In the genomic region with DNA sequence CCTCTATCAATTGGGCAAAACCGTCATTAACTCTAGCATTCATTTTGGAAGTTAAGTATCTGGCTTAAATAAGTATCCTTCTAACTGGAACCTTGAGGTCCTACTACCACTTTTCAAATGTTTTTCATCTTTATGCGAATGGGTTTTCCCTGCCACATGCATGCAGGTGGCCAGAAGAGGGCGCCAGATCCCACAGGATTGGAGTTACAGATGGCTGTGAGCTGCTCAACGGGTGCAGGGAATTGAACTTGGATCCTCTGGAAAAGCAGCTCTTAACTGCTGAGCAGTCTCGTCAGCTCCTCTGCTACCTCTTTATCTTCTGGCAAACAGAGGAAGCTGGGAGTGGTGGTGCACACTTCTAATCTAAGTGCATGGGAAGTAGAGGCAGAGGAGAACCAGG, we compare ENCODE assay signal across 9 mouse cellular contexts. TPM values are rescaled to one million over a fixed set of nuclear protein-coding genes. Genes with fewer than 3 reads are reported as not detected.
DNase-seq lines count a peak whose midpoint lies in the region; ATAC-seq and TF ChIP-seq lines count a peak whose summit lies in the region.
"Had no signal": no experiment of that assay in that cellular context is flagged by ENCODE, and none has a peak within 500 bp of the region (broad histone marks: within the 10 kb centered on the region; RNA-seq: fewer than 3 reads in every experiment).

No protein-coding gene starts in this region.

- H3K27ac ChIP-seq in cerebellum, adult 2 months (ENCODE audit: insufficient read depth, low read length): no peak overlapping the region
- no peak overlapping the region for H3K27ac ChIP-seq in hindbrain, embryonic 11.5 days (ENCODE audit: low read depth, low read length)
- H3K27ac ChIP-seq: liver, embryonic 15.5 days had no signal

- ATAC-seq in cerebellum, adult (ENCODE audit: insufficient number of reproducible peaks, low FRiP score, low TSS enrichment): no peak
- 0 out of 2 replicates have a peak, but pooled peaks have one; percentile 44 for ATAC-seq in granulocyte monocyte progenitor cell, adult 5-6 weeks (replicated peaks; ENCODE audit: poor library complexity, severe bottlenecking)
- no peak for ATAC-seq in hindbrain, embryonic 11.5 days (ENCODE audit: low FRiP score)

- no peak for TF ChIP-seq POLR2A in cerebellum, adult 2 months (IDR thresholded peaks at IDR 0.05; ENCODE audit: borderline replicate concordance, insufficient read depth, low read length)
- no peak for TF ChIP-seq POLR2A in lung, adult 2 months (IDR thresholded peaks at IDR 0.05; ENCODE audit: borderline replicate concordance, extremely low read depth, low read depth, low read length)

- H3K4me2 ChIP-seq in hindbrain, embryonic 11.5 days (replicated peaks; ENCODE audit: low read depth, low read length): no peak overlapping the region
- H3K4me2 ChIP-seq: liver, embryonic 15.5 days had no signal

- no peak overlapping the region for H3K9ac ChIP-seq in hindbrain, embryonic 11.5 days (ENCODE audit: low read depth, low read length)
- H3K9ac ChIP-seq: liver, embryonic 15.5 days had no signal

- H3K36me3 ChIP-seq in hindbrain, embryonic 11.5 days (ENCODE audit: control insufficient read depth, insufficient read depth, low read length): no peaks in the 10 kb centered on the region
- H3K36me3 ChIP-seq: liver, embryonic 15.5 days had no signal

- H3K9me3 ChIP-seq in hindbrain, embryonic 11.5 days (ENCODE audit: control insufficient read depth, low read length): no peaks in the 10 kb centered on the region
- H3K9me3 ChIP-seq: liver, embryonic 15.5 days had no signal

- TF ChIP-seq CTCF in cerebellum, adult 2 months (IDR thresholded peaks at IDR 0.05; ENCODE audit: borderline replicate concordance, insufficient read depth, low read depth, low read length): peak; percentile 55
- TF ChIP-seq CTCF in lung, adult 2 months (IDR thresholded peaks at IDR 0.05; ENCODE audit: insufficient read depth, low read length): peak; percentile 65

- peak in 1 of 2 experiments; percentile 41 for DNase-seq in cerebellum, adult 2 months
- no peak for DNase-seq in lung, adult 2 months
- no peak for DNase-seq in lung, postnatal 25 days (ENCODE audit: low spot score)
- peak; percentile 75 for DNase-seq in testis, postnatal 10 days (ENCODE audit: low spot score)
- no peak for DNase-seq in urinary bladder, postnatal 36 days (ENCODE audit: low spot score in 2 of 2)
- no peak for DNase-seq in hindbrain, embryonic 11.5 days (ENCODE audit: low spot score)

- WGBS in cerebellum, adult 2 months: 56% methylated on average over 5 of the region's 5 CpGs
- WGBS in lung, adult 2 months: 61% methylated on average over 5 of the region's 5 CpGs
- 44% methylated on average over 5 of the region's 5 CpGs for WGBS in hindbrain, embryonic 11.5 days

- H3K4me1 ChIP-seq in cerebellum, adult 2 months (ENCODE audit: control insufficient read depth, insufficient read depth, low read length): no peaks in the 10 kb centered on the region
- H3K4me1 ChIP-seq in lung, adult 2 months (ENCODE audit: control insufficient read depth, insufficient read depth, low read length): no peaks in the 10 kb centered on the region
- H3K4me1 ChIP-seq in hindbrain, embryonic 11.5 days (replicated peaks; ENCODE audit: control insufficient read depth, insufficient read depth, low read length): no peaks in the 10 kb centered on the region

- H3K27me3 ChIP-seq in cerebellum, adult 2 months (ENCODE audit: control insufficient read depth, insufficient read depth, low read length): no peaks in the 10 kb centered on the region
- H3K27me3 ChIP-seq in hindbrain, embryonic 11.5 days (ENCODE audit: control insufficient read depth, insufficient read depth, low read length): no peaks in the 10 kb centered on the region
- H3K27me3 ChIP-seq: liver, embryonic 15.5 days had no signal

- H3K4me3 ChIP-seq in cerebellum, adult 2 months (replicated peaks; ENCODE audit: insufficient read depth, low read depth, low read length): no peak overlapping the region
- no peak overlapping the region for H3K4me3 ChIP-seq in lung, adult 2 months (replicated peaks; ENCODE audit: extremely low read depth, low read depth, low read length)
- no peak overlapping the region for H3K4me3 ChIP-seq in hindbrain, embryonic 11.5 days (ENCODE audit: low read depth, low read length)
- H3K4me3 ChIP-seq: liver, embryonic 15.5 days had no signal

RNA-seq across cellular contexts. Expression of gene Rnf26, which starts 5.7 kb away (rescaled TPM):
- 31.2 and 34.0 TPM in 2 replicates for polyA plus RNA-seq in cerebellum, adult 2 months (2012; rRNA removed)
- polyA plus RNA-seq in lung, adult 2 months (2012; rRNA removed): 24.6 and 25.0 TPM in 2 replicates
- 44.9 and 55.6 TPM in 2 replicates for total RNA-seq in granulocyte monocyte progenitor cell, adult 5-6 weeks (2014; fragmentation: Nextera tagmentation)
- total RNA-seq in granulocyte monocyte progenitor cell, adult 5-6 weeks (2017): 17.8 and 19.3 TPM in 2 replicates
- polyA plus RNA-seq in hindbrain, embryonic 11.5 days (2014; fragmentation: Nextera tagmentation; extraction: Ambion mirVana): 43.7 and 51.8 TPM in 2 replicates

RNA-seq across cellular contexts. Expression of gene Gm49380, which starts 5.7 kb away (rescaled TPM):
- 0.41 and 0.75 TPM in 2 replicates for polyA plus RNA-seq in cerebellum, adult 2 months (2012; rRNA removed)
- polyA plus RNA-seq in lung, adult 2 months (2012; rRNA removed): 0.27 TPM in 1 of 2 replicates, not detected in the other
- total RNA-seq in granulocyte monocyte progenitor cell, adult 5-6 weeks (2014; fragmentation: Nextera tagmentation): not detected in 2 replicates
- not detected in 2 replicates for total RNA-seq in granulocyte monocyte progenitor cell, adult 5-6 weeks (2017)
- polyA plus RNA-seq in hindbrain, embryonic 11.5 days (2014; fragmentation: Nextera tagmentation; extraction: Ambion mirVana): 0.29 and 0.38 TPM in 2 replicates
- polyA plus RNA-seq: liver, embryonic 15.5 days had no signal

RNA-seq across cellular contexts. Expression of gene C1qtnf5, which starts 12.0 kb away (rescaled TPM):
- 26.0 and 29.1 TPM in 2 replicates for polyA plus RNA-seq in cerebellum, adult 2 months (2012; rRNA removed)
- 29.0 and 31.0 TPM in 2 replicates for polyA plus RNA-seq in lung, adult 2 months (2012; rRNA removed)
- total RNA-seq in granulocyte monocyte progenitor cell, adult 5-6 weeks (2014; fragmentation: Nextera tagmentation): not detected in 2 replicates
- total RNA-seq in granulocyte monocyte progenitor cell, adult 5-6 weeks (2017): not detected in 2 replicates
- 0.82 and 1.2 TPM in 2 replicates for polyA plus RNA-seq in hindbrain, embryonic 11.5 days (2014; fragmentation: Nextera tagmentation; extraction: Ambion mirVana)

RNA-seq across cellular contexts. Expression of gene Mcam, which starts 15.3 kb away (rescaled TPM):
- 57.0 and 61.8 TPM in 2 replicates for polyA plus RNA-seq in cerebellum, adult 2 months (2012; rRNA removed)
- polyA plus RNA-seq in lung, adult 2 months (2012; rRNA removed): 170 and 209 TPM in 2 replicates
- not detected in 2 replicates for total RNA-seq in granulocyte monocyte progenitor cell, adult 5-6 weeks (2014; fragmentation: Nextera tagmentation)
- 0.47 and 1.7 TPM in 2 replicates for total RNA-seq in granulocyte monocyte progenitor cell, adult 5-6 weeks (2017)
- 13.0 and 14.3 TPM in 2 replicates for polyA plus RNA-seq in hindbrain, embryonic 11.5 days (2014; fragmentation: Nextera tagmentation; extraction: Ambion mirVana)

RNA-seq across cellular contexts. Expression of gene Mfrp, which starts 17.5 kb away (rescaled TPM):
- 2.7 and 7.3 TPM in 2 replicates for polyA plus RNA-seq in cerebellum, adult 2 months (2012; rRNA removed)
- 0.25 and 0.34 TPM in 2 replicates for polyA plus RNA-seq in lung, adult 2 months (2012; rRNA removed)
- not detected in 2 replicates for total RNA-seq in granulocyte monocyte progenitor cell, adult 5-6 weeks (2014; fragmentation: Nextera tagmentation)
- 0.15 TPM in 1 of 2 replicates, not detected in the other for total RNA-seq in granulocyte monocyte progenitor cell, adult 5-6 weeks (2017)
- 0.10 and 0.23 TPM in 2 replicates for polyA plus RNA-seq in hindbrain, embryonic 11.5 days (2014; fragmentation: Nextera tagmentation; extraction: Ambion mirVana)
- polyA plus RNA-seq: liver, embryonic 15.5 days had no signal

Comparison
In these comparisons a context has a peak if more than half of its experiments do, and no peak if none do; other contexts are left out.
1. RNA of gene C1qtnf5, which starts 12.0 kb away (polyA plus RNA-seq): 26.0 to 29.1 TPM in cerebellum, adult 2 months and 29.0 to 31.0 TPM in lung, adult 2 months; 0.82 to 1.2 TPM in hindbrain, embryonic 11.5 days; every median in the first group is over 10 times any median in the second.